Mouse (Mus musculus): ENCODE measurements around the gene Cyp2c68.
"Not testable (repeated sequence)": the region's sequence is repeated elsewhere in the genome, so short reads cannot be mapped to it uniquely, and the experiment has no call there.

Gene Cyp2c68

GRCm38 (mm10) chr19:39740920-39741319 is at the start of gene Cyp2c68:
Gene Cyp2c68, minus strand, starts transcription at chr19:39741054.
- no peak for DNase-seq (ENCODE audit: low read depth, low spot score)

- DNase-seq (ENCODE audit: low read depth, low spot score) = not testable (repeated sequence)
These were observed 44.6 kb upstream of the Cyp2c68 start for GRCm38 (mm10) chr19:39785458-39785857.

- DNase-seq (ENCODE audit: low read depth, low spot score) = no peak
These were observed 4.5 kb upstream of the Cyp2c68 start for GRCm38 (mm10) chr19:39745357-39745756.

- DNase-seq (ENCODE audit: low read depth, low spot score) = not testable (repeated sequence)
These were observed 3.5 kb upstream of the Cyp2c68 start for GRCm38 (mm10) chr19:39744361-39744760.

- DNase-seq (ENCODE audit: low read depth, low spot score) = not testable (repeated sequence)
These were observed 29.7 kb downstream of the Cyp2c68 start for GRCm38 (mm10) chr19:39711116-39711515.

- DNase-seq (ENCODE audit: low read depth, low spot score) = not testable (repeated sequence)
These were observed 75.2 kb downstream of the Cyp2c68 start for GRCm38 (mm10) chr19:39665650-39666049.

- no peak for DNase-seq (ENCODE audit: low read depth, low spot score)
These were observed 88.5 kb downstream of the Cyp2c68 start for GRCm38 (mm10) chr19:39652381-39652780.

- DNase-seq (ENCODE audit: low read depth, low spot score) = no peak
These were observed 91.9 kb downstream of the Cyp2c68 start, which contains the start of gene Cyp2c67 for GRCm38 (mm10) chr19:39648938-39649337. Gene Cyp2c67, minus strand, starts transcription at chr19:39649051.

GRCm38 (mm10) chr19:39647519-39647918 is 93.3 kb downstream of the Cyp2c68 start:
- DNase-seq (ENCODE audit: low read depth, low spot score) = no peak

GRCm38 (mm10) chr19:39644551-39644950 is 96.3 kb downstream of the Cyp2c68 start:
- not testable (repeated sequence) for DNase-seq (ENCODE audit: low read depth, low spot score)

Measured in brain, embryonic 18.5 days (tissue).